Mouse (Mus musculus): Measurements from ENCODE around the gene Sec24b. TPM values are rescaled to one million over a fixed set of nuclear protein-coding genes. Genes with fewer than 3 reads are reported as not detected.

Sec24b gene
- total RNA-seq, 2 experiments from 2014 or later: 24.8 to 39.7 TPM

Other genes starting within 250 kb of the Sec24b start
- gene Rrh, start 239.0 kb downstream of the Sec24b start, total RNA-seq (2015): 0.07 and 0.35 TPM in 2 replicates
- gene Rrh, start 239.0 kb downstream of the Sec24b start, total RNA-seq (2017): 0.12 and 0.47 TPM in 2 replicates
- 49.3 and 64.6 TPM in 2 replicates for gene Gar1, start 230.2 kb downstream of the Sec24b start, total RNA-seq (2015)
- gene Gar1, start 230.2 kb downstream of the Sec24b start, total RNA-seq (2017): 23.6 and 26.9 TPM in 2 replicates
- gene Cfi, start 225.7 kb downstream of the Sec24b start, total RNA-seq (2015): not detected in 2 replicates
- not detected in 2 replicates for gene Cfi, start 225.7 kb downstream of the Sec24b start, total RNA-seq (2017)
- gene Pla2g12a, start 182.9 kb downstream of the Sec24b start, total RNA-seq (2015): 32.2 and 40.1 TPM in 2 replicates
- 24.3 and 31.3 TPM in 2 replicates for gene Pla2g12a, start 182.9 kb downstream of the Sec24b start, total RNA-seq (2017)
- 16.2 and 16.3 TPM in 2 replicates for gene Casp6, start 160.1 kb downstream of the Sec24b start, total RNA-seq (2015)
- 9.3 and 13.3 TPM in 2 replicates for gene Casp6, start 160.1 kb downstream of the Sec24b start, total RNA-seq (2017)
- gene Mcub, start 91.3 kb downstream of the Sec24b start, total RNA-seq (2015): 3.3 TPM in 2 replicates
- 4.2 and 4.4 TPM in 2 replicates for gene Mcub, start 91.3 kb downstream of the Sec24b start, total RNA-seq (2017)
- 0.10 TPM in 1 of 2 replicates, not detected in the other for gene Col25a1, start 69.9 kb upstream of the Sec24b start, total RNA-seq (2015)
- 0.07 TPM in 1 of 2 replicates, not detected in the other for gene Col25a1, start 69.9 kb upstream of the Sec24b start, total RNA-seq (2017)

Data from megakaryocyte progenitor cell, adult 5-6 weeks (primary cell).